Mouse (Mus musculus) liver, adult 2 months (tissue): ENCODE results near the gene Uhrf2. TPM values are rescaled to one million over a fixed set of nuclear protein-coding genes. Genes with fewer than 3 reads are reported as not detected.

Experiments
- DNase-seq: peaks from one replicate; pipeline ENCODE4 v3.0.0-alpha.2; 2011; ENCODE audit warnings: low read depth, low spot score; ENCODE audit errors: extremely low read depth
- H3K27ac ChIP-seq: fragments of 200-500 bp; replicated peaks from 2 replicates; pipeline ENCODE4 v1.5.1; 2012; ENCODE audit warnings: low read depth, mild to moderate bottlenecking, control low read depth, inconsistent platforms, low read length; ENCODE audit not compliant: insufficient read depth
- H3K27me3 ChIP-seq: fragments of 200-500 bp; 2 replicates; pipeline ENCODE4 v1.6.1; 2012; ENCODE audit warnings: mild to moderate bottlenecking, moderate library complexity, low read length, inconsistent platforms; ENCODE audit not compliant: control insufficient read depth, insufficient read depth
- H3K36me3 ChIP-seq: fragments of 200-500 bp; 2 replicates; pipeline ENCODE4 v1.6.1; 2012; ENCODE audit warnings: low read length, inconsistent platforms; ENCODE audit not compliant: control insufficient read depth, insufficient read depth
- H3K4me1 ChIP-seq: fragments of 200-500 bp; 2 replicates; pipeline ENCODE4 v1.6.1; 2011; ENCODE audit warnings: low read length; ENCODE audit not compliant: control insufficient read depth, insufficient read depth
- H3K4me3 ChIP-seq: fragments of 200-500 bp; 2 replicates; pipeline ENCODE4 v1.5.1; 2011; ENCODE audit warnings: low read depth, mild to moderate bottlenecking, control low read depth, low read length, moderate library complexity; ENCODE audit not compliant: insufficient read depth
- H3K79me2 ChIP-seq: fragments of 200-500 bp; 2 replicates; pipeline ENCODE4 v1.6.1; 2012; ENCODE audit warnings: inconsistent platforms, mild to moderate bottlenecking, low read length, moderate library complexity; ENCODE audit not compliant: control insufficient read depth, insufficient read depth
- H3K9ac ChIP-seq: fragments of 200-500 bp; 2 replicates; pipeline ENCODE4 v1.6.1; 2012; ENCODE audit warnings: low read depth, mild to moderate bottlenecking, control low read depth, inconsistent platforms, low read length
- CTCF ChIP-seq: fragments of 200-500 bp; IDR thresholded peaks from 2 replicates; pipeline ENCODE4 v1.5.1; 2011; ENCODE audit warnings: low read depth, low read length, control low read depth
- POLR2A ChIP-seq: fragments of 200-500 bp; IDR thresholded peaks from 2 replicates; pipeline ENCODE4 v1.6.1; 2011; ENCODE audit warnings: low read length, control low read depth; ENCODE audit not compliant: insufficient read depth; ENCODE audit errors: extremely low read depth
- WGBS: fragments of 180-500 bp; shearing (Covaris S2); methylation state at CpG from one replicate; pipeline ENCODE4 v1.1.7; 2018; 5-methylcytosine and 5-hydroxymethylcytosine counted together
- polyA plus RNA-seq: library from polyadenylated mRNA; depleted of rRNA; stranded (reverse); fragments of >200 nt; gene quantifications from 2 replicates; pipeline ENCODE4 v1.2.3, GENCODE M21; 2012
- total RNA-seq: library from RNA; depleted of rRNA; stranded (reverse); fragments of >200 nt; gene quantifications from 2 replicates; pipeline ENCODE4 v1.2.3, GENCODE M21; 2014

Uhrf2 gene
- total and polyA plus RNA-seq, 2 experiments = 21.8 to 40.7 TPM

GRCm38 (mm10) chr19:30043691-30044090 is 13.4 kb downstream of the Uhrf2 start:
- DNase-seq = no peak
- no peak overlapping the region for H3K27ac ChIP-seq
- no peak for TF ChIP-seq POLR2A
- TF ChIP-seq CTCF = no peak
- H3K36me3 ChIP-seq = peaks cover 7% of the 10 kb centered on the region
- H3K79me2 ChIP-seq = peaks cover 25% of the 10 kb centered on the region
- no peak overlapping the region for H3K9ac ChIP-seq
- no peaks in the 10 kb centered on the region for H3K27me3 ChIP-seq
- WGBS = 91% methylated on average over 2 of the region's 2 CpGs
- no peak overlapping the region for H3K4me3 ChIP-seq
- H3K4me1 ChIP-seq = peaks cover 13% of the 10 kb centered on the region

DNA sequence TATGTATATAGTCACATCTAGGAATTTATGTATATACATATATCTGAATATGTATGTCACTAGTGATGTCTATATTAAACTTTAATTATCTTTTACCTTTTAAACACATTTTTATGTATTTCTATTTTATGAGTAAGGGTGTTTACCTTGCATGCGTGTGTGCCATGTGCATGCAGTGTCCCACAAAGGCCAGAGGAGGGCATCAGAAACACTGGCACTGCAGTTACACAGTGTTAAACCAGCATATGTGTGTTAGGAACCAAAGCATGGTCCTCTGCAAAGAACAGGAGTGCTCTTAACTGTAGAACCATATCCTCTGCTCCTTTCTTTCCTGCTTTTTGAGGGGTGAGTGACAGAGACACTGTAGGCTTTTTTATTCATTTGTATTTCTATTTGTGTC is 14.3 kb downstream of the Uhrf2 start:
- no peak for DNase-seq
- Histone ChIP-seq H3K9ac (no peak overlapping the region), H3K4me1 (peaks cover 20% of the 10 kb centered on the region), H3K27me3 (no peaks in the 10 kb centered on the region), H3K36me3 (peaks cover 7% of the 10 kb centered on the region), H3K79me2 (peaks cover 31% of the 10 kb centered on the region), H3K4me3 (no peak overlapping the region), H3K27ac (no peak overlapping the region)
- WGBS = 95% methylated on average over 1 of the region's 1 CpGs
- no peak for TF ChIP-seq POLR2A
- TF ChIP-seq CTCF = peak; percentile 33; the same call in 1 of the 2 replicates

- Histone ChIP-seq H3K27ac (no peak overlapping the region), H3K9ac (no peak overlapping the region), H3K27me3 (no peaks in the 10 kb centered on the region), H3K4me1 (peaks cover 20% of the 10 kb centered on the region), H3K79me2 (peaks cover 34% of the 10 kb centered on the region), H3K4me3 (no peak overlapping the region), H3K36me3 (peaks cover 7% of the 10 kb centered on the region)
- WGBS = 79% methylated on average over 1 of the region's 1 CpGs
- TF ChIP-seq CTCF = peak; percentile 50
- no peak for TF ChIP-seq POLR2A
- peak; percentile 35 for DNase-seq
Observed at GRCm38 (mm10) chr19:30045857-30046256, 15.5 kb downstream of the Uhrf2 start.

DNA sequence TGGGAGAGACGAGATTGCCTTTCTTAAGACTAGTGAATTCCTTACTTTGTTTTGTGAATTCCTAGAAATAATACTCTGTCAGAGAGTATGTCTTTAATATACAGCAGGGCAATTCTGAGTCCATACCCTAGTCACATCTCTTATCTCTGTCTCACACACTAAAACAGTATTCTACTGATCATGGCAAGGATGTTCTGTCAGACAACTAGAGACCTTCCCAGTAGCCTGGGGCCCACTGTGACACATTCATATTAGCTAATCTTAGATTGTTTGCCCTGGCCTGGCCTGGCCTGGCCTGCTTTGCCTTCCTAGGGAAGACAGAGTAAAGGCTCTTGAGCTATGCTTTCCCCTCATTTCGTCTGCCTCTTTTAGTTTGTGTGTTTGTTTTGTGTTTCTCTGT is 20.3 kb downstream of the Uhrf2 start:
- Histone ChIP-seq H3K27ac (no peak overlapping the region), H3K36me3 (0 out of 2 replicates have a peak, but pooled peaks cover 3% of the 10 kb centered on the region), H3K9ac (no peak overlapping the region), H3K4me1 (peaks cover 15% of the 10 kb centered on the region), H3K4me3 (no peak overlapping the region), H3K79me2 (peaks cover 28% of the 10 kb centered on the region), H3K27me3 (no peaks in the 10 kb centered on the region)
- WGBS = 65% methylated on average over 2 of the region's 2 CpGs
- DNase-seq = no peak
- TF ChIP-seq CTCF (no peak), POLR2A (no peak)

GRCm38 (mm10) chr19:30051479-30051878 is 21.2 kb downstream of the Uhrf2 start:
- Histone ChIP-seq H3K27ac (no peak overlapping the region), H3K36me3 (peaks cover 7% of the 10 kb centered on the region), H3K79me2 (peaks cover 28% of the 10 kb centered on the region), H3K4me1 (peaks cover 15% of the 10 kb centered on the region), H3K9ac (no peak overlapping the region), H3K27me3 (no peaks in the 10 kb centered on the region), H3K4me3 (no peak overlapping the region)
- WGBS = 83% methylated on average over 3 of the region's 3 CpGs
- DNase-seq = no peak
- TF ChIP-seq CTCF (no peak), POLR2A (no peak)

- WGBS = 100% methylated on average over 2 of the region's 2 CpGs
- Histone ChIP-seq H3K27me3 (no peaks in the 10 kb centered on the region), H3K27ac (no peak overlapping the region), H3K79me2 (peaks cover 20% of the 10 kb centered on the region; the same call in 1 of the 2 replicates), H3K9ac (no peak overlapping the region), H3K4me3 (no peak overlapping the region), H3K36me3 (peaks cover 6% of the 10 kb centered on the region), H3K4me1 (peaks cover 5% of the 10 kb centered on the region)
- TF ChIP-seq CTCF (no peak), POLR2A (no peak)
- no peak for DNase-seq
Observed at GRCm38 (mm10) chr19:30054218-30054617, 23.9 kb downstream of the Uhrf2 start.
